Mouse (Mus musculus) right cerebral cortex, postnatal 10 days (tissue): Measurements from ENCODE around the gene Cd63.

Experiments used
- DNase-seq, 2 experiments: peaks; one replicate each; pipeline ENCODE4 v3.0.0; 2021; ENCODE audit warnings: low spot score in 2 of 2

Cd63 gene

DNA sequence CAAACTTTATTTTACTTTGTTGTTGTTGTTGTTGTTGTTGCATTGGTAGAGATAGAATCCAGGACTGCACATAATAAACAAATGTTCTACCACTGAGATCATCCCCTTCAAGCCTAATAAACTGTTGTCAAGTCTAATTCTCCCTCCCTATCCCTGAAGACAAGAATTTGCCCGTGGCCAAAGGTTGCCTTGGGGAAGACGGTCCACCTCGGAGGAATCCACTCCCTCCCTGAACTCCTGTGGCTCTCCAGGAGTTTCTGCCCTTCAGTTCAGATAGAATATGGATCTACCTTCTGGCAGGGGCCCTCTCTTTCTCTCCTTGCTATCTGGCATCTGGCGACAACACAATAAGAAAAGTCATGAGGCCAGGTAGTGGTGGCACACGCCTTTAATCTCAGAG is 4.0 kb downstream of the Cd63 start:
- no peak for DNase-seq

DNA sequence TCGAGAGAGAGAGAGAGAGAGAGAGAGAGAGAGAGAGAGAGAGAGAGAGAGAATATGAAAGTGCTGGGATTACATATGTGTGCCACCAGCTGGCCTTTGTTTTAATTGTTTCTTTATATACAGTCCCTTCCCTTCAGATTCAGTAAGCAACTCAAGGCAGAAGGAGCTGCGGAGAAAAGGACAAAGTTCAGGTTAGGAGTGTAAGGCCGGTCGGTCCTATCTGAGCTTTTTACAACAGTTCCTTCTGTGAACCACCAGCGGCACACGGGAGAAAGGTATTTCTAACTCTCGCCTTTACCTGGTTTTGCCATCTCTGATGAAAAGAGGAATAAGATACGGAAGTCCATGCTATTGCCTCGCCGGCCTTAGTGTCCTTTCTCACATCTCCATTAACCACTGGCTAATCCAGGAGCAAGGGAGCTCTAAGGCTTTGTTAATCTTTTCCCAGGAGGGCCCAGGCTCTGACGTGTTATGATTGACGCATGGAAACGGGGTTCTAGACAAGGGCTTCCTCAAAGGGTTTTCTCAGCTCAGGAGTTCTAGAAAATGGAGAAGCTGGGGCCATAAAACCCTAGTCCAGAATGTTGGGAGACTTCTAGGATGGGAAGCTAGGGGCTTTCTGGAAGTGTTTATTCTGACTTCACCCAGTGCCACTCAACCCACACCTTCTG is 8.1 kb downstream of the Cd63 start:
- no peak for DNase-seq

DNA sequence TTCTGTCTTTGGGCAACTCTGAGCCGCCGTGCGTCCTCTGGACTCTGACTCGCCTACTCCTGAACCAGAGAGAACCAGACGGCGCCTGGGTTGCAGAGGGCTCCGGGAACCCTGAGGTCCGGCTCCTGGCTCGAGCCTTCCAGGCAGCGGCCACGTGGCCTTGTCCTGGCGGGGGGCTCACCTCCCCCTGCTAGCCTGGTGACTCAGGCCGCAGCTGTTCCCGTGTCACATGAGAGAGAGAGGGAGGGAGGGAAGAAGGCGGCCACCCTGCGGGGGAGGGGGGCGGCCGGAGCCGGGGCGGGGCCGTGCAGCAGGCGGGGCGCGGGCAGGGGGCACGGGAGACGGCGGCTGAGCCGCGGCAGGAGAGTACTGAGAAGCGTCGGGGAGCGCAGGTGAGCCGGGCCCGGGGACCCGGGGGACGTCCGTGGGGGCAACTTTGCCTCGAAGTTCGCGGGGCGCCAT is 8.8 kb downstream of the Cd63 start:
- DNase-seq: peak; percentile 79 to 85

DNA sequence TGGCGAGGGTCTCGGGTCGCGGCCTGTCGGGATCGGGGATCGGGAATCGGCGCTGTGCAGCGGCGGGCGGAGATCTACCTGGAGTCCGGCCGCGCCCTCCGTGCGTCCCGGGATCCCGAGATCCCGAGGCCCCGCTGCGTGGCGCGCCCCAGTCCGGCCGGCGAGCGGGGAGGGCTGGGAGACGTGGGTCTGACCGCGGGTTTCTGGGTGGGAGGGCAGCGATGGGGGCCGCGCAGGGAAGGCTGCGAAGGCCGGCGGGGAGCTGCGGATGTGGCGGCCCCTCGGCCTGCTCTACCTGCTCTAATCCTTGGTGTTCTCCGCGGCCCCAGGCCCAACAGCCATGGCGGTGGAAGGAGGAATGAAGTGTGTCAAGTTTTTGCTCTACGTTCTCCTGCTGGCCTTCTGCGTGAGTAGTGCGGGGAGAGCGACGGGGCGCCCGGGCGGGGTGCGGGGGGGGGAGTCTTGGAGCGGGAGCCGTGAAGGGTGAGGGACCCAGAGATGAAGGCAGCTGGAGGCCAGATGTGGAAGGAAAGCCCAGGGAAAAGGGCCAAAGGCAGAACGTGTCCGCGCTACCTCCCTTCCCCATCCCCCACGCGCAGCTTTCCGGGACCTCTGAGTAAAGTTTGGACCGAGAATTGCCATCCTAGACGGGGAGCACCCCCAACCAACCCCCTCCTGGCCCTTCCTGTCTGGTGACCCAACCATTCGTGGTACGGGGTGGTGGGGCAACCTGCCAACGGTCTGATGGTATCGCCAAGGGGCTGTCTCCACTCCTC is 9.5 kb downstream of the Cd63 start:
- DNase-seq: peak; percentile 78 to 83

DNA sequence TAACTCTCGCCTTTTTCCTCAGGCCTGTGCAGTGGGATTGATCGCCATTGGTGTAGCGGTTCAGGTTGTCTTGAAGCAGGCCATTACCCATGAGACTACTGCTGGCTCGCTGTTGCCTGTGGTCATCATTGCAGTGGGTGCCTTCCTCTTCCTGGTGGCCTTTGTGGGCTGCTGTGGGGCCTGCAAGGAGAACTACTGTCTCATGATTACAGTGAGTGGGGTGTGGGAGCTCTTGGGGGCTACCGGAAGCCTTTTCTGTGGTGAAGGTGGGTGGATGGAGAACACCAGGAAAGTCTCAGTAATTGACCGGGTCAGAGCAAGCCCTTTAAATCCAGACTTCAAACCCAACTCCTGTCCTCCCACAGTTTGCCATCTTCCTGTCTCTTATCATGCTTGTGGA is 10.6 kb downstream of the Cd63 start:
- no peak for DNase-seq

DNA sequence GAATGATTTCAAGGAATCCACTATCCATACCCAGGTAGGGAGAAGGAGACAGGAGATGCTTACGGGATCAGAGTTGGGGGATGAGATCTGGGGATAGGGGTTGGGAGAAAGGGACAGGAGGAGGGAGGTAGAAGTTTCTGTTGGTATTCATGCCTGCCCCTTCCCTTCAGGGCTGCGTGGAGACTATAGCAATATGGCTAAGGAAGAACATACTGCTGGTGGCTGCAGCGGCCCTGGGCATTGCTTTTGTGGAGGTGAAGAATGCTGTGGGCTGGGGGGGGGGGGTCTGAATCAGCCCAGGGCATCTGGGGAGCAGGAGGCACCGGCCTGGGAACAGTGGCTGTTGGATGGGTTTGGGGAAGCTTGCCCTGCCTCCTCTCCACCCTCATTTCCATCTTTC is 11.5 kb downstream of the Cd63 start:
- no peak for DNase-seq

DNA sequence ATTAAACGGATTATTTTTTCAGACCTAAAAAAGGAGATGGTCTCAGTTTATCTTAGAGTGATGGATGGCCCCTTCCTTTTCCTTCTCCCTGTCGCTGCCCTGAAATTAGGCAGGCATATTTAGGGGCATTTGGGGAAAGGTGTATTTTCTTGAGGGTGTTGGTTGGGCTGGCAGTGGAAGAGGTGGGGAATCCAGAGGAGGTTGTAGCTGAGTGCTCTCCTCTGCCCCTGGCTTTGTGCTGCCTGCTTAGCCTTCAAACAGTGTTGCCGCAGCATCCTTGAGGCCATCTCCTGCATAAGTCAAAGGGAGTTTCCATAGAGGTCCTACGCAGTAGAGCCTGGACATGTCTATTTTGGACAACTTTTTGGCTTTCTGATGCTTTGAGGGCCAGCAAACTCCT is 12.0 kb downstream of the Cd63 start:
- DNase-seq: no peak

DNA sequence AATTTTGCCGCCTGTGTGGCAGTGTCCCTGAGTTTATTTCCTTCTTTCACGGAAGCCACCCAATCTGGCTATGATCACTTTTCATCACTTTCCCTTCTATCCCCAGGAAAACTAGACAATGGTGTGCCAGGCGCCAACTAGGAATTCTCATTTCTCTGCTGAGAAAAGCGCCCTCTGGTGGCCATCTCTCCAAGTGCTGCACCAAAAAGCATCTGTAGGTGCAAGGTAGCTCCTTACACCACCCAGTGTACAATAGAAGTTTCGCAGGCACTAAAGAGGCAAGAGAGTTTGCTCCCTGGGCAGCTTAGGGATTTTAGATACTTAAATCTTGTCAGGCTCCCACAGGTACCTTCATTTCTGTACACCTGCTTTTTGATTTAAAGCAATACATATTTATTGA is 12.4 kb downstream of the Cd63 start:
- DNase-seq: peak; percentile 90 to 92

DNA sequence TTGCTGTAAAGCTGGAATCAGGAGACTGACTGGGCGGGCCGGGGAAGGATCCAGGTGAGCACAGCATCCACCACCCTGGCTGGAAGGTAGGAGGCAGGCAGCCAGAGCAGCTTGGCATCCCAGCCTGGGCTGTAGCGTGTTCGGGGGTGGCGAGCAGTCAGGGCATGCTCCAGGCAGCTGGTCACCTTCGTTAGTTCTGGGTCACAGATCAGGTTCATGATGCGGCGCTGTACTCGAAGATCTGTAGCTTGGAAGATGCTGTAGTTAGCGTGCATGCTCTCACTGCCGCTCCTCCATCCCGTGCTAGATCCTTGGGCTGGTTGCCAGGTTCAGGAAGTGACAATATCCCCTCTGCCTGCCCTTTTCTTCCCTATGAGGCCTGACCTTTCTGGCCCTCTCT is 12.9 kb downstream of the Cd63 start:
- peak; percentile 40 for DNase-seq

DNA sequence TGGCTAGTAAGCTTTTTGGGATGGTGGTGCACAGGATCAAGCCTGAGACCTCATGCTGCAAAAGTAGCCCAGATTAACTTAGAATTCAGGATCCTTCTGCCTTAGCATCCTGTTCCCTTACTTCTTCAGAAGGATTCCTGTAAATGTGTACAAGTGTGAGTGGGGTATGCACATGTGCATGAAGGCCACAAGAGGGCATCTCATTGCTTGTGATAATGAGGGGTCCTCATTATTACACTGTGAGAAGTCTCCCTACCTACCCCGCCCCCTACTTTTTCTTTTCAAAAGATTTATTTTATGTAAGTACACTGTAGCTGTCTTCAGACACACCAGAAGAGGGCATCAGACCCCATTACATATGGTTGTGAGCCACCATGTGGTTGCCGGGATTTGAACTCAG is 14.8 kb downstream of the Cd63 start:
- DNase-seq: no peak

DNA sequence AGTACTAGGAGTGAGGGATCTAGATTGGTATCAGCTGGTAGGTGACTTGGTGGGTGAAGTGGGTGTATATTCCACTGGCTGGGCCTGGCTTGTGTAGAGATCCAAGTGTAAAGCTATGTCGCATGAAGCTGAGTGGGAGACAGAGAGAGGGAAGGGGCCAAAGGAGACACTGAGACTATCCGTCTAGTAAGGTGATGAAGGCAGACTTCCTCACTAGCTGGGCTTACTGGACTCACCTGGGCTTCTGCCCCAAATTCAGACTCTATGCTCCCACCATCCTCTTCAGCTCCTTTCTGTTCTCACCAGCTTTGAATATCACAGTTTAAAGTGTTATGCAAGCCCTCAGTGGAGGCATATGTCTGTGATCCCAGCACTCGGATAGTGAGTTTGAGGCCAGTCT is 15.9 kb downstream of the Cd63 start:
- DNase-seq: no peak

DNA sequence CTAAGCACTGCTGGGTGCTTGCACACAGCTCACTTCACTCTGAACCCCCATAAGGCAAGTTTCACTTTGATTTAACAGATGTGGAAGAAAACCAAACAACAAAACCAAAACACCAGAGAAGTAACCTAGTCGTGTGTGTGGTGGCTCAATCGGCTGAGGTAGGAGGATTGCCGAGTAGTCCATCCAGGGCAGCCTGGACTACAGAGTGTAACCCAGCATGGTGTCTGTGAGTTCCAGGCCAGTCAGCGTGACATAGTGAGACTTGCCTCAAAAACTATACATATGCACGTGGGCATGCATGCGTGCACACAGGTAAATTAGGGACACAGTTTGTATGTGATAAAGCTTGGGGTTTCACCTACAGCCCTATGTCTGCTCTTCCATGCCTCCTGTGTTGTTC is 16.6 kb downstream of the Cd63 start:
- no peak for DNase-seq

DNA sequence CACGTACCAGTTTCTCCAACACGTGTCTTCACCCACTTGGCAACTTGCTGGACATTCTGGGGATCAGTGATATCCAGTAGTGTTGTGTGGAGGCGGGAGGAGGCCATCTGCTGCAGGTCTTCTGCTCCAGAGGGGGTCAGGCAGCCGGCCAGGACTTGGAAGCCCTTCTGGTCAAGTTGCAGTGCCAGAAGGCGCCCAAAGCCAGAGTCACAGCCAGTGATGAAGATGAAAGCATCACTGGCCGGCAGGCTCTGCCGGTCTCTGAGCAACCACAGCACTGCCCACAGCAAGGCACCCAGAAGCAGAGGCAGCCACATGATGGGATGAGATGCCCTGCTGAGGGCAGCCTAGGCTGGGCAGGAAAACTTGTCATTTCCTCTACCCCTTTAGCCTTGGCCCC is 17.5 kb downstream of the Cd63 start:
- DNase-seq: peak; percentile 75 to 78

DNA sequence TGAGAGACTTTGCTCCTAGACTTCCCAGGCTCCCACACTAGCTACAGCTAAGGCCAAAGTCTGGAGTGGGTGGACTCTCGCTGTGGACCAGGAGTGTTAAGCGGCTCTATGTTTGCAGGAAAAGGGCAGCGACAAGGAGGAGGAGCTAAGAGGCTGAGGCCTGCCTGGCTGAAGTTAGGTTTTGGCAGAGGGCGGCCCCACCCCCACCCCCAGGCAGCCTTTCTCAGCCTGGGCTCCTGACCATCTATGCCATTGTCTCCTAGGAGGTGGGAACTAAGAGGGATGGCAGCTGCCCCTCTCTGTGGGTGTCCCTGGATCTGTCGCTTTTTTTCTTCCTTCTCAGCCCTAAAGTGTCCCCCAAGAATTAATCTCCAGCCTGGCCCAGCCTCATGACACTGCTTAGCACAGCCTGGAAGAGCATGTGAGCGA is 18.4 kb downstream of the Cd63 start:
- DNase-seq: peak; percentile 44 to 58

DNA sequence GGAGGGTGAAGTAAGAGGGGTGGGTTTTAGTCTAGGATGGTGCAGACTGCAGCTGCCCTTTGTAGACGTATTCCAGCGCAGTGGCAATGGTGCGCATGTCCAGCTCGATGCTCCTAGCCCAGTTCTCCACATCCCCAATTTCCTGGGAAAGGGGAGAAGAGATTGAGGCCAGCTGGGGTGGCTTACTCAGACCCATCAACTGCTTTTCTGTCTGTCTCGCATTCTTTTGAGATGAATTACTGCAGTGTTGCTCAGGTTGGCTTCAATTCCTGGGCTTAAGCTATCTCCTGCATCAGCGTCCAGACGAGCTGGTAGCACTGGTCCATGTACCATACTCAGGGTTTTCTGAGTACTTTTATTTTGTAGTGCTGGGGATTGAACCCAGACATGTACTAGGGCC is 19.2 kb downstream of the Cd63 start:
- DNase-seq: no peak

DNA sequence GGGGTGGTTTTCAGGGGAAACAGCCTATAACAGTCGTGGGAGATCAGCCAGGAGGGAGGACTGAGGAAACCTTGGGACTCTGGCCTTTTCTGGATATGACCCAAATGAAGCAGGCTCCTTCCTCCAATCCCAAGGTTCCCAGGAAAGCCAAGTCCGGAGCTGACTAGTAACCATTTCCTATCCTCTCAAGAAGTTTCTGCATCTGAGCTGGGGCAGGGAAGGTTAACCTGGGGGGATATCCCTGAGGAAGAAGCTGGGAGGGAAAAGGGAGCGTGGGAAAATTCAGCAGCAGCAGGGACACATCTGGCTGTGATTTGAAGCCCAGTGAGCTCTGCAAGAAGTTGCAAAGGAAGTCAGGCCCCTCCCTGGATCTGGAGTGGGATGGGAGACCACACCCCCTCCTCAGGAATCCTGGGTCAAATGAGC is 20.0 kb downstream of the Cd63 start:
- DNase-seq: no peak

DNA sequence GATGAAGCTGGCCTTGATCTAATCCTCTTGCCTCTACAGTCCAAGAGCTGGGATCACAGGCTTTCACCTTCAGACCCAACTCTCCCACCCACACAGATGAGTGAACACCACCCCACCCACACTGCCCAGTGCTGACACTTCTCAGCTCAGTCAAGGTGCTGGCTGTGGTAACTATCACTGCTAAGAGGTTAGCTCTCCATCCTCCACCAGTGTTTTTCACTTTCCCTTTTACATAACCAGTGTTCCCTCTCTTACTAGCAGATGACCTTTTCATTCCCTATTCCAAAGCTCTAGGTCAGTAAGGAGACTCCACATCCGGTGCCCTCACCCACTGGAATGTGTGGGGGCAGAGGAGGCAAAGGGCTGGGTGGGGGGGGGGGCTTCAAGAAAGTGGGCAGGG is 20.5 kb downstream of the Cd63 start:
- DNase-seq: no peak

DNA sequence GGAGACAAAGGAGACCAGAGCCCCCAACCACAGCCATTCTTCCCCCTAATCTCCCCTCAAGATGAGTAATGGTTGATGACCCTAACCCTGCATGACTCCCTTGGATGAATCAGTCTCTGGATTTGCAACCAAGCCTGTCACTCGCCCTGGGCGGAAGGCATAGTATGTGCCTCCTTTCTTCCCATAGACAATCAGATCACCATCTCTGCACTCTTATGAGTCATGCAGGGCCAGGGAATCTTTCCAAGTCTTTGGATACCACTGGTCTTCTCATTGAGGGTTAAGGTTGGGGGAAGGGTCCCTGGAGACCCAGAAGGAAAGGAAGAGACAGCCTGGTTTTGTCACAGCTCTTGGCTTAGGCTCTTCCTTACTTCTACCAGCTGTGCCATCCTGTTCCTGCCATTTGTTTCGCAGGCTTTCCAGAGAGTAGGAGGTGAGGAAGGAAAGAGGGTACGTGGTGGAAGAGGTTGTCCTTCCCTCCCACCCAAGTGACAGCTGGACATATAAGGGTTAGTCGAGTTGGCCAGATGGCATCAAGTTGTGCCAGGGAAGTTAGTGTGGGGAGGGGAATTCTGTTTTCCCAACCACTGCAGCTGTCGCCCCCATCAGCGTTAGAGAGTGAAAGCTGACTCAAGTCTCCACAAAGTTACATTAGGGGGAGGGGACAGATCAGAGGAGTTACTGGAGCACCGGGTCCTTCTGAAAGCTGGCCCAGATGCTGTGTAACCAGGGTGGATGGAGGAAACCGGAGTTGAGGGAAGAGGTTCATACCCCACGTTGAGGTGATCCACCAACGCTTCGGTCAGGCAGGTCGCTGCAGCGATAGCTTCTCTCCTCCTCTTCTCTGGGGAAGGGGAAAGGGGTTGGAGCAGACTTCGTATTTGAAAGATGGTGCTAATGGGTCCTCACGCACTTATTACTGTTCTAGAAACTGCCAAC is 21.4 kb downstream of the Cd63 start:
- DNase-seq: peak in 1 of 2 experiments; percentile 31

DNA sequence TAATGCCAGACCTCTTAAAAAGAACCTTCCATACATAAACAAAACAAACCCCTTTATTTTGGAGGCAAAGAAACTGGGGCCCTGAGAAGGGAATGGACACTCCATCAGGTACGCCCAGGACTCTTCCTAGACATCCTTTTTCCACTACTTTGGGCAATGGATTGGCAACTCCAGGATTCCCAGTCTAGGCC is 21.9 kb downstream of the Cd63 start, which contains the start of gene Rdh5:
Gene Rdh5, minus strand, starts transcription at position 67 of the 191 bp plus-strand sequence.
- no peak for DNase-seq

DNA sequence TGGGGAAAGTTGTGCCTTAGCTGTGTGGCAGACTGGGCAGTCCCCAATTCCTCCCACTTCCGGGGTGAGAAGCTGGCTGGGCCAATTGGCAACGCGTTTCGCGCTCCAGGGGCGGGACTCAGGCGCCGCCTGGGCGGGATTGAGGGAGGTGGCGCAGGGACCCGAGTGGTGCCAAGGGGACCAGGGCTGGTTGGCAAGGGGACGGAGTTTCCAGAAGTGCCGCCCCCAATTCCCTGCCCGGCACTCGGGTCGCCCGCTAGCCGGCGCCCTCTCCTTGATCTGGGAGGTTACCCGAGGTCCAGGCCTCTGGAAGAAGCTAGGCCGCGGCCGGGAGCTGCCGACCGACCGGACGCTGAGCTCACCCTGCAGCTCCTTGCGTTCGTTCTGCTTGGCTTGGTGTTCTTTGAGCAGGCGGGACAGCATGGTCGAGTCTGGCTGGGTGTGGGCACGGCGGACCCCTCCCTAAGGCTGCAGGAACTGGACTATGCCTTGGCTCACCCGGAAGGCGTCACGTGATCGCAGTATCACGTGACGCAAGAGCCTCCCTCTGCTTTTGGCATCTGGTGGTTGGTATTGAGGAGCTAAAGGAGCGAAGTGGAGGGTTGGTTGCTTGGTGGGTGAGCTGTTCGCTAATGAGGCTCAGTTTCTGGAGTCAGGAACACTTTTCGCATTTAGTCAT is 22.4 kb downstream of the Cd63 start:
- peak; percentile 96 to 97 for DNase-seq

DNA sequence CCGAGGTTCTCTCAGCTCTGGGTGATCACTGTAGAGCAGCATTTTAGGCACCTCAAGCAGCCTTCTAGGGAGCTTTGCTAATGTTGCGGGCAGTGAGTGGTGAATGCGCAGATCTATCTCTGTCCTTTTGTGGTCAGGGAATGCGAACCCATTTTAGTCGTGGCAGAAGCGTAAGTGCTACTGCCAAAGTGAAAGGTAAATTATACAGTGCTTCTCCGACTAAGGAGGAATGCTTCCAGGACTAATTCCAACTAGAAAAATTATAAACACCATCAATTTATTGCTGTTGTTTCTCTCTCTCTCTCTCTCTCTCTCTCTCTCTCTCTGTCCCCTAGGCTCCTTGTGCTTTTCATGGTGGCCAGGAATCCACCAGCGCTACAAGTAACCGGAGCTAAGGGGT is 23.1 kb downstream of the Cd63 start, which contains the start of gene Bloc1s1:
Gene Bloc1s1, minus strand, starts transcription at position 101 of the 400 bp plus-strand sequence.
- DNase-seq: no peak

DNA sequence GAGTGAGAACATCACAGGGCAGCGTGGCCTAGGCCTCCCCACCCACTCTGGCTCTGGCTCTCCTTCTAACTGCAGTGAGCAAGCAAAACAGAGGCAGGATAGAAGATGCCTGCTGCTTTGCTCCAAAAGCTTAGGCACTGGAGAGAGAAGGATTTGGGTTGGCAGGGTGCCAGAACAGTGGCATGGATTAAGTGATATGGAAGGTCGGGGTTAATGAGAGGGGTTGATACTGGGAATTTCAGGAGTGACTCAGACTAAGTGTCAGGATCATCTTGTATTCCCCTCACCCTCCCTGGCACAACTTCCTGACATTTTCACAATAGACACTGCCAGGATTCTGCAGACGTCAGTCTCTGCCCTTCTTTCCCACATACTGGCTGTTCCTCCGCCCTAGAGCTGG is 27.6 kb downstream of the Cd63 start:
- DNase-seq: peak in 1 of 2 experiments; percentile 46
